Mouse (Mus musculus): Measurements from ENCODE around the gene Vrtn. TPM values are rescaled to one million over a fixed set of nuclear protein-coding genes. Genes with fewer than 3 reads are reported as not detected.

The Vrtn gene
- polyA plus RNA-seq, 1 experiment, result not detected

- DNase-seq (ENCODE audit: low read depth), result no peak
Observed at GRCm38 (mm10) chr12:84687531-84687930, 46.7 kb downstream of the Vrtn start.

- DNase-seq (ENCODE audit: low read depth), result peak; percentile 9
Observed at GRCm38 (mm10) chr12:84689051-84689450, 48.2 kb downstream of the Vrtn start.

GRCm38 (mm10) chr12:84691347-84691746, 50.5 kb downstream of the Vrtn start:
- no peak for DNase-seq (ENCODE audit: low read depth)

- no peak for DNase-seq (ENCODE audit: low read depth)
Observed at GRCm38 (mm10) chr12:84692141-84692540, 51.3 kb downstream of the Vrtn start.

GRCm38 (mm10) chr12:84698319-84699081, 57.7 kb downstream of the Vrtn start, which contains the start of gene Syndig1l:
Syndig1l (minus strand) TSS chr12:84698831.
- DNase-seq (ENCODE audit: low read depth), result no peak

Other genes with a start within 250 kb of the Vrtn start
- gene Entpd5, start 232.0 kb upstream of the Vrtn start, polyA plus RNA-seq (2012; rRNA removed), result 13.7 and 14.6 TPM in 2 replicates
- gene Bbof1, start 231.9 kb upstream of the Vrtn start, polyA plus RNA-seq (2012; rRNA removed), result 0.47 and 0.51 TPM in 2 replicates
- gene Rnf113a2, start 223.8 kb upstream of the Vrtn start, polyA plus RNA-seq (2012; rRNA removed), result 7.6 and 10.6 TPM in 2 replicates
- gene Aldh6a1, start 190.0 kb upstream of the Vrtn start, polyA plus RNA-seq (2012; rRNA removed), result 158 and 164 TPM in 2 replicates
- gene Lin52, start 189.6 kb upstream of the Vrtn start, polyA plus RNA-seq (2012; rRNA removed), result 14.3 and 24.5 TPM in 2 replicates
- not detected in 2 replicates for gene Vsx2, start 71.3 kb upstream of the Vrtn start, polyA plus RNA-seq (2012; rRNA removed)
- 14.9 and 19.3 TPM in 2 replicates for gene Abcd4, start 23.6 kb upstream of the Vrtn start, polyA plus RNA-seq (2012; rRNA removed)
- gene Syndig1l, start 57.8 kb downstream of the Vrtn start, polyA plus RNA-seq (2012; rRNA removed), result 0.05 and 0.06 TPM in 2 replicates
- 1,124 and 1,189 TPM in 2 replicates for gene Npc2, start 132.1 kb downstream of the Vrtn start, polyA plus RNA-seq (2012; rRNA removed)
- 82.4 and 118 TPM in 2 replicates for gene Isca2, start 132.2 kb downstream of the Vrtn start, polyA plus RNA-seq (2012; rRNA removed)
- 35.6 and 37.9 TPM in 2 replicates for gene Ltbp2, start 235.5 kb downstream of the Vrtn start, polyA plus RNA-seq (2012; rRNA removed)